Mouse (Mus musculus) bone marrow macrophage, adult 2 months (primary cell): ENCODE measurements around the gene Ankrd52. TPM values are rescaled to one million over a fixed set of nuclear protein-coding genes. Genes with fewer than 3 reads are reported as not detected.

Experiments
- H3K27ac ChIP-seq: 2 replicates; pipeline ENCODE4 v1.5.1; 2012; ENCODE audit warnings: low read depth, low read length; ENCODE audit not compliant: insufficient read depth
- H3K4me1 ChIP-seq: 2 replicates; pipeline ENCODE4 v1.6.1; 2012; ENCODE audit warnings: low read length; ENCODE audit not compliant: control insufficient read depth, insufficient read depth
- H3K4me3 ChIP-seq: 2 replicates; pipeline ENCODE4 v1.5.1; 2012; ENCODE audit warnings: mild to moderate bottlenecking, low read length, moderate library complexity; ENCODE audit not compliant: insufficient read depth
- CTCF ChIP-seq: IDR thresholded peaks from 2 replicates; pipeline ENCODE4 v1.5.1; 2012; ENCODE audit warnings: low read depth, mild to moderate bottlenecking, low read length, moderate library complexity
- POLR2A ChIP-seq: IDR thresholded peaks from 2 replicates; pipeline ENCODE4 v1.6.1; 2012; ENCODE audit warnings: mild to moderate bottlenecking, low read depth, low read length, borderline replicate concordance
- polyA plus RNA-seq: library from polyadenylated mRNA; stranded (reverse); fragments of >200 nt; gene quantifications from 2 replicates; pipeline ENCODE4 v1.2.4, GENCODE M21; 2012; ENCODE audit not compliant: missing spikeins, insufficient read depth, insufficient read length

Ankrd52 gene
- polyA plus RNA-seq, 1 experiment: 34.8 TPM

DNA sequence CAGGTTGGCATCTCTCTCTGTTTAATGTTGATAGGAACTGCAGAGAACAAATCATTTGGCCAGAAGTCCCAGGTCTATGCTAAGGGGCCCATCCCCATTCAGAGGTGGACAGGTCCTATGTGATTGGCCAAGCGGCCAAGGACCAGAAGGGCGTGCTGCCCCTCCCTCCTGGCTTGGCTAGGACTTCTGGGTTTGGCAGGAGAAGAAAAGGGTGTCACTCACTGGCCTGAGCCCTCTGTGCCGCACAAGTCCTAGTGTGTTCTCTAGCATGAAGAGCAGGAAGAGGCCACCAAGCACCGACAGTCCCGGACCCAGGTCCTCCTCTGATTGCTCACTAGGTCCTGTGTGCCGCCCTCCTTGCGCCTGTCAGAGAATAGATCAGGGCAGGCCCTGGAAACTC is 20.6 kb downstream of the Ankrd52 start:
- TF ChIP-seq CTCF: no peak
- TF ChIP-seq POLR2A: no peak
- no peak overlapping the region for H3K4me3 ChIP-seq
- H3K27ac ChIP-seq: no peak overlapping the region
- no peaks in the 10 kb centered on the region for H3K4me1 ChIP-seq

DNA sequence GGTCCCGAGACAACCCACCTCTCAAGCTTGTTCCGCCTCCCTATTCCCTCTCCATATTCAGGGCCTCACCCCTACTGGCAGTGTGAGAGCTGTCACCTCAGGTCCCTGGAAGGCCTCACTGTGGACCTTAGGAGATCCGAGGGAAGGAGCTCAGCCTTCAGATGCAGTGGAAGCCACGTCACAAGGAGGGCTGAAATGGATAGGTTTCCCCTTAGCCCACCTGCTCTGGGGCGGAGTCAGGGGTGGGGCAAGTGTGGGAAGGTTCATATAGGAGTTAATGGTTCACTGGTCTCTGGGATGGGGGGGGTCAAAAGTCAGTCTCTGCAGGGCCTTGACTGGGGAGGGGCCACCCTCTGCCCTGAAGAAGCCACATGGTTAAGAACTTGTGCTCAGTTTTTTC is 23.4 kb downstream of the Ankrd52 start:
- no peaks in the 10 kb centered on the region for H3K4me1 ChIP-seq
- no peak overlapping the region for H3K4me3 ChIP-seq
- no peak for TF ChIP-seq CTCF
- TF ChIP-seq POLR2A: no peak
- H3K27ac ChIP-seq: no peak overlapping the region

DNA sequence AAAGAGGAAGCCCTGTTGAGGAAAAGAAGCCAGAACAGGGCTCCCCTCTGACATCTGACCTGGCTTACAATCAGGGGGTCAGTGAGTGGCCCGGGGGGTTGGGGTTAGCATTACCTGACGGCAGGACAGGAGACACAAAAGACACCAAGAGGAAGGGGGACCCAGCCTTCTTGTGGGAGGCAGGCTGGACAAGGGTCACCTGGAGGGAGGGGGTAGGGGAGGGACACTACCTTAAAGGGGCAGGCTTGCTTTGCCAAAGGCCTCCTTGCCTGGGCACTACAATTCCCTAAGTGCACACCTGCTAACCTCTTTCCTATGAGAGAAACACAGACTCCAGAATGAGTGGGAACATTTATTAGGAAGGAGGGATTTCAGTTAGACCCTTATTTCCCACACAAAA is 24.1 kb downstream of the Ankrd52 start, which contains the start of gene Slc39a5:
Slc39a5 (minus strand) TSS at position 174 of the 400 bp plus-strand sequence.
- no peak within 1 kb of the TSS for H3K27ac ChIP-seq
- no peaks in the 10 kb centered on the region for H3K4me1 ChIP-seq
- no peak within 1 kb of the TSS for H3K4me3 ChIP-seq
- no peak for TF ChIP-seq CTCF
- TF ChIP-seq POLR2A: no peak

DNA sequence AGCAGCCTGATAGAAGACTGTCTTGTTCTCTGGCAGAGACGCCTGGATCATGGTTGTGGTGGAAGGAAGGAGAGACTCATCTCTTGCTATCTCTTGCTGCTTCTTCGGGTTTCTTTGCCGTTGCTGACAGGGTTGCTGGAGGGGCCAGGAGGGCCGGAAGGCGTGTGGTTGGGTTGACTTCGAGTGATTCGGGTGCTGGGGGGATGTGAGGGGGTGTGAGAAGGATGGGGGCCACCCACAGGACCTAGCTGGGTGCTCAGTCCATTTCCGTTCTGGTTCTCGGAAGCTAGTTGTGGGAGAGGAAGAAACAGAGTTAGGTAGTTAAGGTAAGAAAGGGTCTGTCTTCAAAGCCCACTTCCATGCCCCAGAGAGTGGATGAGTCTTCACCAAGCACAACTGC is 24.7 kb downstream of the Ankrd52 start:
- TF ChIP-seq POLR2A (no peak), CTCF (no peak)
- no peak overlapping the region for H3K4me3 ChIP-seq
- no peak overlapping the region for H3K27ac ChIP-seq
- no peaks in the 10 kb centered on the region for H3K4me1 ChIP-seq

- H3K4me3 ChIP-seq: no peak overlapping the region
- H3K27ac ChIP-seq: no peak overlapping the region
- peaks cover 6% of the 10 kb centered on the region for H3K4me1 ChIP-seq
- TF ChIP-seq POLR2A: no peak
- TF ChIP-seq CTCF: no peak
Measured at GRCm38 (mm10) chr10:128403931-128404330, 27.0 kb downstream of the Ankrd52 start.

- H3K4me3 ChIP-seq: peak overlapping the region; percentile 83
- peak overlapping the region; percentile 1; the same call in 1 of the 2 replicates for H3K27ac ChIP-seq
- peaks cover 20% of the 10 kb centered on the region for H3K4me1 ChIP-seq
- TF ChIP-seq POLR2A (no peak), CTCF (no peak)
Measured at GRCm38 (mm10) chr10:128408591-128409535, 31.9 kb downstream of the Ankrd52 start.

GRCm38 (mm10) chr10:128409692-128410559 is 33.0 kb downstream of the Ankrd52 start:
- TF ChIP-seq CTCF: peak; percentile 36; the same call in 1 of the 2 replicates
- no peak for TF ChIP-seq POLR2A
- Histone ChIP-seq H3K4me3 (peak overlapping the region; percentile 83), H3K4me1 (peaks cover 28% of the 10 kb centered on the region), H3K27ac (peak overlapping the region; percentile 82)

GRCm38 (mm10) chr10:128410560-128410845 is 33.6 kb downstream of the Ankrd52 start:
- TF ChIP-seq POLR2A (no peak), CTCF (no peak)
- Histone ChIP-seq H3K27ac (peak overlapping the region; percentile 82), H3K4me1 (peaks cover 28% of the 10 kb centered on the region), H3K4me3 (peak overlapping the region; percentile 75)

DNA sequence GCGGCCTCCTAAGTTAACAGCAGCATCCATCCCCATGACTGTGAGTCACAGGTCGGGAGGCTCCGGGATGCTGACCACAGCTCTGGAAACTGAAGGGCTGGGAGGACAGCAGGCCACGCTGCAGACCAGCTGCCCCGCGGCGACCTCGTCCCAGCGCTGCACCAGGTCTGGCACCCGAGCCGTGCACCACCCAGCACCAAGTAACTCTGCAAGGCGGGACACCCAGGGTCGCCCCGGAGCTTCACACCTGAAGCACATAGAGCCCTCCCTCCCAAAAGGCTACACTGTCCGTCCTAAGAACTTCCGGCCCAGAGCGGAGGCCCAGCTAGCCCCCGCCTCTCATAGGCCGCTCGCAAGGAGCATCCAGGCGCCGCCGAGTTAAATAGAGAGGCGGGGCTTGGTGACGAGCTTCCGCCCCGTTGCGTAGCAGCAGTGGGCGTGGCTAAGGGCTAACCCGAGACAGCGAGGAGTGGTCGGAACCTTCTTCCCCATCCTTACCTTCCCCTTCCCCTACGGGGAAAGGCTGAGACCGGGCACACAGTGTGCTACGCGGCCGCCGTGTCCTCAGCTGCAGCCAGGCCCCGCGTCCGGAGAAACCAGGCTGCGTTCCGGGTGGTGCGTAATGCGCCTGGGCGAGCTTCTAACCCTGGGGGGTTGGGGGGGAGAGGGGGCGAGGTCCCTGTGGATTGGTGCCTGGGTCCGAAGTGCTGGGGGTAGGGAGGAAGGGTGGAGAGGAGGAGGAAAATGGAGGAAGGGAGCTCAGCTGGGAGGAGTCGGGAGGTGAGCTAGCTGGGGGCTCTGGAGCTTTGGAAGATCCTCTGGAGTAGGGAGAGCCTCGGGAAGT is 34.5 kb downstream of the Ankrd52 start, which contains the start of the genes Nabp2 and Rnf41:
Nabp2 (minus strand) TSS at position 282 of the 844 bp plus-strand sequence.
Rnf41 (plus strand) TSS at position 447 of the 844 bp plus-strand sequence.
- H3K27ac ChIP-seq: peak within 1 kb of the TSS; percentile 82
- TF ChIP-seq CTCF: no peak
- no peak for TF ChIP-seq POLR2A
- H3K4me3 ChIP-seq: peak within 1 kb of the TSS; percentile 81
- peaks cover 28% of the 10 kb centered on the region for H3K4me1 ChIP-seq
